ENCODE assay signal across 8 mouse cellular contexts in genomic region chr11:59809071-59809669, GRCm38 (mm10). TPM values are rescaled to one million over a fixed set of nuclear protein-coding genes. Genes with fewer than 3 reads are reported as not detected.
DNase-seq lines count a peak whose midpoint lies in the region; ATAC-seq lines count a peak whose summit lies in the region.

No protein-coding gene starts in this region.

- H3K4me3 ChIP-seq in forebrain, embryonic 13.5 days: peak overlapping the region; percentile 83
- peak overlapping the region; percentile 91 for H3K4me3 ChIP-seq in intestine, embryonic 14.5 days (ENCODE audit: low read depth, low read length)

- no peaks in the 10 kb centered on the region for H3K9me3 ChIP-seq in forebrain, embryonic 13.5 days (replicated peaks)
- H3K9me3 ChIP-seq in intestine, embryonic 14.5 days (ENCODE audit: control insufficient read depth, low read length): no peaks in the 10 kb centered on the region

- peaks cover 12% of the 10 kb centered on the region for H3K4me1 ChIP-seq in forebrain, embryonic 13.5 days
- peaks cover 7% of the 10 kb centered on the region for H3K4me1 ChIP-seq in intestine, embryonic 14.5 days (replicated peaks; ENCODE audit: control insufficient read depth, insufficient read depth, low read length)

- WGBS in forebrain, embryonic 13.5 days: under 1% methylated on average over 15 of the region's 15 CpGs
- under 1% methylated on average over 15 of the region's 15 CpGs for WGBS in intestine, embryonic 14.5 days

- ATAC-seq in activated CD4-positive, CD25-positive, alpha-beta regulatory T cell, adult 4 months: peak; percentile 64
- peak; percentile 16 for ATAC-seq in forebrain, embryonic 13.5 days
- ATAC-seq in intestine, embryonic 14.5 days (replicated peaks; ENCODE audit: low FRiP score, low TSS enrichment, low read depth): peak; percentile 40
- ATAC-seq in neutrophil, adult 5-6 weeks (ENCODE audit: extremely low read depth, insufficient number of reproducible peaks, low FRiP score, poor library complexity, severe bottlenecking): peak; percentile 45

- H3K27me3 ChIP-seq in forebrain, embryonic 13.5 days: no peaks in the 10 kb centered on the region
- H3K27me3 ChIP-seq in intestine, embryonic 14.5 days (replicated peaks; ENCODE audit: control insufficient read depth, insufficient read depth, low read length): no peaks in the 10 kb centered on the region

- peaks cover 36% of the 10 kb centered on the region for H3K36me3 ChIP-seq in forebrain, embryonic 13.5 days (ENCODE audit: poor library complexity, severe bottlenecking)
- H3K36me3 ChIP-seq in intestine, embryonic 14.5 days (ENCODE audit: control insufficient read depth, insufficient read depth, low read length): peaks cover 38% of the 10 kb centered on the region

- peak overlapping the region; percentile 80 for H3K9ac ChIP-seq in forebrain, embryonic 13.5 days
- H3K9ac ChIP-seq in intestine, embryonic 14.5 days (ENCODE audit: low read length): peak overlapping the region; percentile 97

- peak overlapping the region; percentile 88 for H3K4me2 ChIP-seq in forebrain, embryonic 13.5 days
- H3K4me2 ChIP-seq in intestine, embryonic 14.5 days (ENCODE audit: low read length): peak overlapping the region; percentile 96

- intact Hi-C loops in gastrocnemius, postnatal 36 days (cut with DNase I): no loop called here

- peak; percentile 42 for DNase-seq in gastrocnemius, postnatal 25 days
- no peak for DNase-seq in gastrocnemius, postnatal 36 days
- no peak for DNase-seq in intestine, embryonic 14.5 days (ENCODE audit: low spot score)
- DNase-seq in lung, adult 18-20 months: peak; percentile 69 to 79
- no peak for DNase-seq in frontal cortex, postnatal 10 days (ENCODE audit: low spot score in 2 of 2)

- peak overlapping the region; percentile 97 for H3K27ac ChIP-seq in forebrain, embryonic 13.5 days
- H3K27ac ChIP-seq in intestine, embryonic 14.5 days (ENCODE audit: low read depth): peak overlapping the region; percentile 98

RNA-seq across cellular contexts. Expression of gene Flcn, which starts 0.6 kb away (rescaled TPM):
- 10 to 100 TPM; 30.8 to 46.1 TPM for total RNA-seq in gastrocnemius, postnatal 25 days (2021)
- 10 to 100 TPM; 41.9 to 43.6 TPM for total RNA-seq in gastrocnemius, postnatal 36 days (2021)
- 10 to 100 TPM; 18.2 to 28.7 TPM for polyA plus RNA-seq in activated CD4-positive, CD25-positive, alpha-beta regulatory T cell, adult 4 months (2017; shearing (Covaris generic))
- 32.2 and 39.6 TPM in 2 replicates for polyA plus RNA-seq in forebrain, embryonic 13.5 days (2015; fragmentation: Nextera tagmentation; extraction: Ambion mirVana)
- polyA plus RNA-seq in intestine, embryonic 14.5 days (2014; fragmentation: Nextera tagmentation; extraction: Ambion mirVana): 30.1 and 31.4 TPM in 2 replicates
- total RNA-seq in neutrophil, adult 5-6 weeks (2017): 38.2 and 46.7 TPM in 2 replicates

RNA-seq across cellular contexts. Expression of gene Pld6, which starts 21.7 kb away (rescaled TPM):
- not detected for total RNA-seq in gastrocnemius, postnatal 25 days (2021)
- total RNA-seq in gastrocnemius, postnatal 36 days (2021): not detected
- not detected for polyA plus RNA-seq in activated CD4-positive, CD25-positive, alpha-beta regulatory T cell, adult 4 months (2017; shearing (Covaris generic))
- 1.3 and 2.2 TPM in 2 replicates for polyA plus RNA-seq in forebrain, embryonic 13.5 days (2015; fragmentation: Nextera tagmentation; extraction: Ambion mirVana)
- 1.5 and 1.7 TPM in 2 replicates for polyA plus RNA-seq in intestine, embryonic 14.5 days (2014; fragmentation: Nextera tagmentation; extraction: Ambion mirVana)
- 0.23 TPM in 1 of 2 replicates, not detected in the other for total RNA-seq in neutrophil, adult 5-6 weeks (2017)

RNA-seq across cellular contexts. Expression of gene Nt5m, which starts 30.1 kb away (rescaled TPM):
- 10 to 100 TPM; 18.0 to 24.5 TPM for total RNA-seq in gastrocnemius, postnatal 25 days (2021)
- 10 to 100 TPM; 18.0 to 18.6 TPM for total RNA-seq in gastrocnemius, postnatal 36 days (2021)
- 1 to 10 TPM; 8.7 to 8.8 TPM for polyA plus RNA-seq in activated CD4-positive, CD25-positive, alpha-beta regulatory T cell, adult 4 months (2017; shearing (Covaris generic))
- 46.6 and 51.2 TPM in 2 replicates for polyA plus RNA-seq in forebrain, embryonic 13.5 days (2015; fragmentation: Nextera tagmentation; extraction: Ambion mirVana)
- 33.8 and 35.5 TPM in 2 replicates for polyA plus RNA-seq in intestine, embryonic 14.5 days (2014; fragmentation: Nextera tagmentation; extraction: Ambion mirVana)
- total RNA-seq in neutrophil, adult 5-6 weeks (2017): 6.1 and 6.2 TPM in 2 replicates

RNA-seq across cellular contexts. Expression of gene Cops3, which starts 30.5 kb away (rescaled TPM):
- total RNA-seq in gastrocnemius, postnatal 25 days (2021): 10 to 100 TPM; 76.2 TPM
- 10 to 100 TPM; 67.6 to 78.1 TPM for total RNA-seq in gastrocnemius, postnatal 36 days (2021)
- polyA plus RNA-seq in activated CD4-positive, CD25-positive, alpha-beta regulatory T cell, adult 4 months (2017; shearing (Covaris generic)): 100 to 1,000 TPM in 1 of 2 experiments, 10 to 100 TPM in 1; 95.7 to 102 TPM
- polyA plus RNA-seq in forebrain, embryonic 13.5 days (2015; fragmentation: Nextera tagmentation; extraction: Ambion mirVana): 233 and 246 TPM in 2 replicates
- polyA plus RNA-seq in intestine, embryonic 14.5 days (2014; fragmentation: Nextera tagmentation; extraction: Ambion mirVana): 206 and 211 TPM in 2 replicates
- total RNA-seq in neutrophil, adult 5-6 weeks (2017): 77.3 and 105 TPM in 2 replicates

Comparison
In these comparisons a context has a peak if more than half of its experiments do, and no peak if none do; other contexts are left out.
1. DNase-seq: peak in gastrocnemius, postnatal 25 days (single experiment) and lung, adult 18-20 months (2 of 2); none in gastrocnemius, postnatal 36 days (0 of 2), intestine, embryonic 14.5 days (single experiment) and frontal cortex, postnatal 10 days (0 of 2).
2. Peak in every context shown above with its lines, with median percentiles within 50 percentile points of each other: ATAC-seq.